Mouse (Mus musculus) left cerebral cortex, adult 18-20 months (tissue): ENCODE data around the gene Ift80. TPM values are rescaled to one million over a fixed set of nuclear protein-coding genes. Genes with fewer than 3 reads are reported as not detected.

Experiments
- microRNA-seq, 2 experiments: library from miRNA; unstranded; fragments of <30 nt; microRNA quantifications; one replicate each; pipeline ENCODE4 v1.2.0; 2021
- total RNA-seq, 2 experiments: library from RNA; stranded (reverse); gene quantifications; 2 replicates each; pipeline ENCODE4 v1.2.3; 2021

Ift80 gene
- total RNA-seq, 2 experiments from 2014 or later = 21.3 to 25.4 TPM

Small RNAs within 50 kb of the gene (microRNA-seq; reads per million reads assigned to microRNA genes)
- gene Mir15b (279 to 343 reads per million in 2 experiments), gene Mir16-2 (89.0 to 116 reads per million in 2 experiments)

Other genes starting within 250 kb of the Ift80 start
- 10 to 100 TPM; 14.8 to 15.5 TPM for gene 1110032F04Rik, start 135.0 kb downstream of the Ift80 start, total RNA-seq
- 1 to 10 TPM; 3.9 to 5.1 TPM for gene Smc4, start 168 bp upstream of the Ift80 start, total RNA-seq
- gene Trim59, start 40.2 kb upstream of the Ift80 start, total RNA-seq = 10 to 100 TPM; 11.0 to 11.2 TPM
- 10 to 100 TPM; 65.7 to 71.1 TPM for gene Kpna4, start 122.5 kb upstream of the Ift80 start, total RNA-seq
- gene Arl14, start 217.8 kb upstream of the Ift80 start, total RNA-seq = not detected